Mouse (Mus musculus): ENCODE measurements at regions not wholly inside any gene's neighbourhood (a gene's known extent, or its start where the extent isn't known, plus 50 kb on each side); places are given as distances from the start of the nearest gene placed in this dataset.
"Not testable (repeated sequence)": the region's sequence is repeated elsewhere in the genome, so short reads cannot be mapped to it uniquely, and the experiment has no call there.

GRCm38 (mm10) chr2:166454160-166454888, 259.3 kb downstream of the Prex1 start:
- not testable (repeated sequence) for H3K36me3 ChIP-seq, H3K9ac ChIP-seq, H3K4me2 ChIP-seq, H3K27me3 ChIP-seq, H3K9me3 ChIP-seq, H3K4me3 ChIP-seq
- H3K4me1 ChIP-seq, result peaks cover 16% of the 10 kb centered on the region
- H3K27ac ChIP-seq, result peak overlapping the region; percentile 54
- peak; percentile 46 for ATAC-seq (ENCODE audit: borderline replicate concordance, extremely low read depth, low FRiP score, low TSS enrichment)
- WGBS, result 24% methylated on average over 2 of the region's 7 CpGs

DNA sequence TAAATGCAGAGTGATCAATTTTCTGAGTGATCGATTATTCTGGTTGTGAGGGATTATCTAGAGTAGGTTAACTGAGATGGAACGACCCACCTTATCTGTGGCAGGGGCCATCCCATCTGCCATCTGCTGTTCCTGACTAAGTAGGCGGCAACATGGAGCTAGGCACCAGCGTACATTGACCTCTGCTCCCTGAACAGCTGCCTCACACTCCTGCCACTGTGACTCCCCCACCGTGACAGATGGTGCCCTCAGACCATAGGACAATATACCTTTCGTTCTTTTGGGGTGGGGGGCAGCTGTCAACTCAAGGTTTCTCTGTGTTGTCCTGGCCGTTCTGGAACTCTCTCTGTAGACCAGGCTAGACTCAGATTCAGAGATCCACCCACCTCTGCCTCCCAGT, 262.7 kb downstream of the Prex1 start:
- no peak overlapping the region for H3K27ac ChIP-seq
- no peaks in the 10 kb centered on the region for H3K9me3 ChIP-seq
- peaks cover 15% of the 10 kb centered on the region for H3K4me1 ChIP-seq
- H3K27me3 ChIP-seq, result peaks cover 14% of the 10 kb centered on the region; the same call in 1 of the 2 replicates
- H3K4me3 ChIP-seq, result no peak overlapping the region
- no peaks in the 10 kb centered on the region for H3K36me3 ChIP-seq
- WGBS, result 71% methylated on average over 7 of the region's 7 CpGs
- ATAC-seq (ENCODE audit: borderline replicate concordance, extremely low read depth, low FRiP score, low TSS enrichment), result no peak
- no peak overlapping the region for H3K9ac ChIP-seq
- H3K4me2 ChIP-seq, result no peak overlapping the region

- peaks cover 14% of the 10 kb centered on the region; the same call in 1 of the 2 replicates for H3K27me3 ChIP-seq
- H3K36me3 ChIP-seq, result no peaks in the 10 kb centered on the region
- 55% methylated on average over 10 of the region's 10 CpGs for WGBS
- no peak overlapping the region for H3K4me2 ChIP-seq
- H3K9me3 ChIP-seq, result no peaks in the 10 kb centered on the region
- H3K27ac ChIP-seq, result no peak overlapping the region
- peaks cover 15% of the 10 kb centered on the region for H3K4me1 ChIP-seq
- H3K4me3 ChIP-seq, result no peak overlapping the region
- H3K9ac ChIP-seq, result no peak overlapping the region
- ATAC-seq (ENCODE audit: borderline replicate concordance, extremely low read depth, low FRiP score, low TSS enrichment), result no peak
Measured at GRCm38 (mm10) chr2:166450380-166450779, 263.3 kb downstream of the Prex1 start.

GRCm38 (mm10) chr2:166448724-166449123, 264.9 kb downstream of the Prex1 start:
- 37% methylated on average over 13 of the region's 13 CpGs for WGBS
- Histone ChIP-seq H3K9ac (no peak overlapping the region), H3K27me3 (peaks cover 14% of the 10 kb centered on the region; the same call in 1 of the 2 replicates), H3K4me3 (no peak overlapping the region), H3K4me1 (peaks cover 19% of the 10 kb centered on the region), H3K9me3 (no peaks in the 10 kb centered on the region), H3K27ac (0 out of 2 replicates have a peak overlapping the region, but pooled peaks have one; percentile 15), H3K4me2 (no peak overlapping the region), H3K36me3 (no peaks in the 10 kb centered on the region)
- ATAC-seq (ENCODE audit: borderline replicate concordance, extremely low read depth, low FRiP score, low TSS enrichment), result no peak

DNA sequence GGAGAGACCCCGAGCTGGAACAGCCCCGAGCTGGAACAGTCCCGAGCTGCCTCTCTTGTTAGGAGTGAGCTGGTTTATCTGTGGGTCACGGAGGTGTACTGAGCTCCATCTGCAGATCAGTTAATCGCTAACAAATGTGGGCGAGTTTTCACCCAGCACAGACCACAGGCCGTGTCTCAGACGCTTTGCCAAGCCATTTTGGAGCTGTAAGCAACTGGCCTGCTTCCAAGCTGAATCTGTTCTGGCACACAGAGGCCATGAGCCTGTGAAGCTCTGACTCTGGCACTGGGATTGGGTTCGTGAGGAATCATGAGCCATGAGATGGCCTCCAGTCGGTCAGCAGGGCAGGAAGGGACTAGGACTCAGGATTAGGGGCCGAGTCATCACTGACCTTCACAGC, 265.5 kb downstream of the Prex1 start:
- ATAC-seq (ENCODE audit: borderline replicate concordance, extremely low read depth, low FRiP score, low TSS enrichment), result no peak
- H3K36me3 ChIP-seq, result no peaks in the 10 kb centered on the region
- H3K27ac ChIP-seq, result 0 out of 2 replicates have a peak overlapping the region, but pooled peaks have one; percentile 0
- peaks cover 24% of the 10 kb centered on the region for H3K4me1 ChIP-seq
- peaks cover 14% of the 10 kb centered on the region; the same call in 1 of the 2 replicates for H3K27me3 ChIP-seq
- H3K9me3 ChIP-seq, result no peaks in the 10 kb centered on the region
- no peak overlapping the region for H3K4me3 ChIP-seq
- WGBS, result 30% methylated on average over 11 of the region's 11 CpGs
- H3K9ac ChIP-seq, result no peak overlapping the region
- no peak overlapping the region for H3K4me2 ChIP-seq

DNA sequence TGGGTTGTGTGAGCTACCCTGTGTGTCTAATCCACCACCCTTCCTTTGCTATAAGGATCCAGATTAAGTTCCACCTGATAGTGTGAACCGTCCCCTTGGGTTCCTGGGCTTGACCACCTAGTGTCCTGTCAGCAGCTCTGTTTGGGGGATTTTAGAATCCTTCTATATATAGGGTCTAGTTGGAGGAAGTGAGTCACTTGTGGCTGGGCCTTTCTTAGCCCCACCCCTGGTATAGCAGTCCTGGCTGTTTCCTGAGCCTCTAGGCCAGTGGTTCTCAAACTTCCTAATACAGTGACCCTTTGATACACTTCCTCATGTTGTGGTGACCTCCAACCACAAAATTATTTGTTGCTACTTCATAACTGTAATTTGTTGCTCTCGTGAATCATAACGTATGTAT, 267.1 kb downstream of the Prex1 start:
- no peak overlapping the region for H3K9ac ChIP-seq
- no peak overlapping the region for H3K4me3 ChIP-seq
- no peak overlapping the region for H3K27ac ChIP-seq
- ATAC-seq (ENCODE audit: borderline replicate concordance, extremely low read depth, low FRiP score, low TSS enrichment), result no peak
- H3K9me3 ChIP-seq, result no peaks in the 10 kb centered on the region
- no peak overlapping the region for H3K4me2 ChIP-seq
- peaks cover 14% of the 10 kb centered on the region; the same call in 1 of the 2 replicates for H3K27me3 ChIP-seq
- no peaks in the 10 kb centered on the region for H3K36me3 ChIP-seq
- 78% methylated on average over 3 of the region's 3 CpGs for WGBS
- H3K4me1 ChIP-seq, result peaks cover 29% of the 10 kb centered on the region

GRCm38 (mm10) chr2:166445824-166446223, 267.8 kb downstream of the Prex1 start:
- Histone ChIP-seq H3K4me1 (peaks cover 29% of the 10 kb centered on the region), H3K27me3 (peaks cover 14% of the 10 kb centered on the region; the same call in 1 of the 2 replicates)
- not testable (repeated sequence) for H3K4me3 ChIP-seq; H3K9ac ChIP-seq; H3K4me2 ChIP-seq; H3K36me3 ChIP-seq; H3K27ac ChIP-seq; ATAC-seq (ENCODE audit: borderline replicate concordance, extremely low read depth, low FRiP score, low TSS enrichment); H3K9me3 ChIP-seq
- 60% methylated on average over 7 of the region's 7 CpGs for WGBS

DNA sequence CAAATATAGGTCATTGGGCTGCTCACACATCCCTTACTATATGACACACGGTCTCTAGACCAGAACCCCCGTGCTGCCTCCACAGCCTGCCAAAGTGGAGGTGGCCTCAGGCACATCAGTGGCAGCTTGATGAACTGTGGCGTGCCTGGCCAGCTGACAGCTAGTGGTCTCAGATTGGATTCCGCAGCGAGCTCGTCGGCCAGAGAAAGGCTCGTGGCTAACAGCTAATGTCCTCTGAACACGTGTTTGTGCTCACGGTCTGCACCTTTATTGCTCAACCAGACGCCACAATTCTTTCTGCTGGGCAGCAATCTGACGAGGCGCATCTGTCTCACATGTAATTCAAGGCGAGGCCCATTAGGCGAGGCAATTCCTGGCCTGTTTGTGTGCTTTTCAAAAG, 270.6 kb downstream of the Prex1 start:
- ATAC-seq (ENCODE audit: borderline replicate concordance, extremely low read depth, low FRiP score, low TSS enrichment), result peak; percentile 52; the same call in 1 of the 2 replicates
- H3K27ac ChIP-seq, result no peak overlapping the region
- peaks cover 31% of the 10 kb centered on the region for H3K4me1 ChIP-seq
- no peaks in the 10 kb centered on the region for H3K36me3 ChIP-seq
- no peak overlapping the region for H3K4me2 ChIP-seq
- WGBS, result 34% methylated on average over 15 of the region's 15 CpGs
- no peak overlapping the region for H3K4me3 ChIP-seq
- H3K9me3 ChIP-seq, result no peaks in the 10 kb centered on the region
- peaks cover 15% of the 10 kb centered on the region; the same call in 1 of the 2 replicates for H3K27me3 ChIP-seq
- no peak overlapping the region for H3K9ac ChIP-seq

DNA sequence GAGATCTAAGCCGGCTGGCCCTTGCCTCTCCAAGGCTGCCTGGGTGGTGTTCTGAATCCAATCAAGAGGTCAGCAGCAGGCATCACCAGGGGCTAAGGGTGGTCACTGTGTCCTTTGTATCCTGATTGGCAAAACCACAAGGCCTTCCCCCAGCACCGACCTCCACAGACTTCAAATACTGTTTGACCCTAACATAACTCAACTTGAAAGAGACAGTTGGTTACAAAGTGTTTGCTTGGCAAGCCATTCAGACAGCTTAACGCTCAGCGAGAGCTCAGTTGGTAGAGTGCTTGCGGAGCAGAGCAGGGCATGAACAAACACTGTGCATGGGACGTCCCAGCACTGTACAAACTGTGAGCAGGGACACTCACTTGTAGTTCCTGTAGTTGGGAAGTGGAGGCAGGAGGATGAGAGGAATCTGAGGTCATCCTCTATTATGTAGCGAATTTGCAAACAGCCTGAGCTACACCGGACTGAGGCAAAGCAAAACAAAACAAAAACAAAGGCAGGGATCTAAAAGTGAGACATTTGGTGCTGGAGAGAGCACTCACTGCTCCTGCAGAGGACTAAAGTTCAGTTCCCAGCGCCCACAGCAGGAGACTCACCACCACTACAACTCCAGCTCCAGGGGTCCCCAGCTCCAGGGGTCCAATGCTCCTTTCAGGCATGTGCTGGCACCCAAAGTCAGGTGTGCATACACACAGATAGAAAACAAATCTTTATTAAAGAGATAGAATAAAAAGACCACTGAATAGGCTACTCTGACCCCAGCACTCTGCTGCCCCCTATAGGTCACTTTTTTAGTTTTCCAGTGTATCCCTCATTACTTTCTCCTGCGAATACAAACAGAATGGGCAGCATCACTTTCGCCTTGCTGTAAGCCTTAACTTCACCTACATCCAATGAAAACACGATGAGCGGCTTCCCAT, 273.5 kb downstream of the Prex1 start:
- no peak overlapping the region for H3K4me2 ChIP-seq
- H3K27ac ChIP-seq, result no peak overlapping the region
- 41% methylated on average over 13 of the region's 13 CpGs for WGBS
- no peaks in the 10 kb centered on the region for H3K36me3 ChIP-seq
- no peaks in the 10 kb centered on the region for H3K9me3 ChIP-seq
- ATAC-seq (ENCODE audit: borderline replicate concordance, extremely low read depth, low FRiP score, low TSS enrichment), result 0 out of 2 replicates have a peak, but pooled peaks have one; percentile 15
- H3K9ac ChIP-seq, result peak overlapping the region; percentile 6; the same call in 1 of the 2 replicates
- H3K4me3 ChIP-seq, result no peak overlapping the region
- H3K4me1 ChIP-seq, result peaks cover 28% of the 10 kb centered on the region
- H3K27me3 ChIP-seq, result peaks cover 16% of the 10 kb centered on the region; the same call in 1 of the 2 replicates

GRCm38 (mm10) chr2:166438207-166438606, 275.4 kb downstream of the Prex1 start:
- peaks cover 23% of the 10 kb centered on the region; the same call in 1 of the 2 replicates for H3K27me3 ChIP-seq
- H3K9me3 ChIP-seq, result no peaks in the 10 kb centered on the region
- H3K4me2 ChIP-seq, result no peak overlapping the region
- no peaks in the 10 kb centered on the region for H3K36me3 ChIP-seq
- H3K4me1 ChIP-seq, result peaks cover 37% of the 10 kb centered on the region
- no peak overlapping the region for H3K4me3 ChIP-seq
- no peak overlapping the region for H3K9ac ChIP-seq
- no peak for ATAC-seq (ENCODE audit: borderline replicate concordance, extremely low read depth, low FRiP score, low TSS enrichment)
- WGBS, result 65% methylated on average over 9 of the region's 9 CpGs
- no peak overlapping the region for H3K27ac ChIP-seq

DNA sequence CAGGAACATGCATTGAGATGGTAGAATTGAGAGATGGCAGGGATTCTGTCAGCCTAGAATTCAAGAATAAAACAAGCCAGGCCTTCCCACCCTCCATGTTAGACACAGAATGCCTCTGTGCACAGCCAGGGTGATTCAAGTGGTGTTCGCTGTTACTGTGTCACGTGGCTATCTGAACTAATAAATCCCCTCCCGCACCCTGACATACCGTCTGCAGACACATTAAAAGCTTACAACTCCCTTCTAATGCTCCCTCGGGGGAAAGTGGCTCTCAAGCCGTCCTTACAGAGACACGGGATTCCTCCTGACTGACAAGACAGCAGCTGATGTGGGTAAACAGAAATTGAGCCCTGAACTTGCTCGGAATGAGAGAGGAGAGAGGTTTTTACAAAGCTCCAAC, 279.1 kb downstream of the Prex1 start:
- H3K4me1 ChIP-seq, result peaks cover 29% of the 10 kb centered on the region
- no peak overlapping the region for H3K4me2 ChIP-seq
- no peak overlapping the region for H3K4me3 ChIP-seq
- no peaks in the 10 kb centered on the region for H3K9me3 ChIP-seq
- no peak for ATAC-seq (ENCODE audit: borderline replicate concordance, extremely low read depth, low FRiP score, low TSS enrichment)
- WGBS, result 20% methylated on average over 8 of the region's 8 CpGs
- no peak overlapping the region for H3K9ac ChIP-seq
- peaks cover 25% of the 10 kb centered on the region; the same call in 1 of the 2 replicates for H3K27me3 ChIP-seq
- no peaks in the 10 kb centered on the region for H3K36me3 ChIP-seq
- H3K27ac ChIP-seq, result no peak overlapping the region

All from lung, embryonic 15.5 days (tissue).